Mouse (Mus musculus): ENCODE results near the gene Dock6.
A peak's percentile ranks its signal among the peaks of the same experiment; 100 is the strongest.
"Not testable (repeated sequence)": the region's sequence is repeated elsewhere in the genome, so short reads cannot be mapped to it uniquely, and the experiment has no call there.

The Dock6 gene

GRCm38 (mm10) chr9:21816716-21817305 lies 35.6 kb downstream of the Dock6 start:
- no peak for DNase-seq (ENCODE audit: low read depth, low spot score)

- DNase-seq (ENCODE audit: low read depth, low spot score), result no peak
These were observed 41.3 kb downstream of the Dock6 start for GRCm38 (mm10) chr9:21811170-21811569.

- no peak for DNase-seq (ENCODE audit: low read depth, low spot score)
These were observed 43.9 kb downstream of the Dock6 start for GRCm38 (mm10) chr9:21808561-21808960.

- DNase-seq (ENCODE audit: low read depth, low spot score), result no peak
These were observed 45.5 kb downstream of the Dock6 start for GRCm38 (mm10) chr9:21806976-21807375.

GRCm38 (mm10) chr9:21806363-21806762 lies 46.1 kb downstream of the Dock6 start:
- no peak for DNase-seq (ENCODE audit: low read depth, low spot score)

- DNase-seq (ENCODE audit: low read depth, low spot score), result peak; percentile 88
These were observed 48.3 kb downstream of the Dock6 start for GRCm38 (mm10) chr9:21803986-21804644.

GRCm38 (mm10) chr9:21801591-21801990 lies 50.8 kb downstream of the Dock6 start:
- DNase-seq (ENCODE audit: low read depth, low spot score), result no peak

GRCm38 (mm10) chr9:21801121-21801520 lies 51.3 kb downstream of the Dock6 start:
- DNase-seq (ENCODE audit: low read depth, low spot score), result no peak

GRCm38 (mm10) chr9:21799010-21799350 lies 53.5 kb downstream of the Dock6 start:
- DNase-seq (ENCODE audit: low read depth, low spot score), result no peak

- DNase-seq (ENCODE audit: low read depth, low spot score), result peak; percentile 89
These were observed 54.0 kb downstream of the Dock6 start, which contains the start of gene Kank2 for GRCm38 (mm10) chr9:21798345-21799009. Kank2 (minus strand) TSS chr9:21798744.

- peak; percentile 78 for DNase-seq (ENCODE audit: low read depth, low spot score)
These were observed 54.5 kb downstream of the Dock6 start for GRCm38 (mm10) chr9:21797921-21798344.

- no peak for DNase-seq (ENCODE audit: low read depth, low spot score)
These were observed 55.5 kb downstream of the Dock6 start for GRCm38 (mm10) chr9:21796919-21797318.

GRCm38 (mm10) chr9:21796259-21796658 lies 56.2 kb downstream of the Dock6 start:
- DNase-seq (ENCODE audit: low read depth, low spot score), result no peak

GRCm38 (mm10) chr9:21795579-21795978 lies 56.9 kb downstream of the Dock6 start:
- no peak for DNase-seq (ENCODE audit: low read depth, low spot score)

- no peak for DNase-seq (ENCODE audit: low read depth, low spot score)
These were observed 57.5 kb downstream of the Dock6 start for GRCm38 (mm10) chr9:21794925-21795324.

GRCm38 (mm10) chr9:21794344-21794834 lies 58.0 kb downstream of the Dock6 start:
- no peak for DNase-seq (ENCODE audit: low read depth, low spot score)

- not testable (repeated sequence) for DNase-seq (ENCODE audit: low read depth, low spot score)
These were observed 58.9 kb downstream of the Dock6 start for GRCm38 (mm10) chr9:21793507-21793906.

GRCm38 (mm10) chr9:21792644-21793043 lies 59.8 kb downstream of the Dock6 start:
- no peak for DNase-seq (ENCODE audit: low read depth, low spot score)

- no peak for DNase-seq (ENCODE audit: low read depth, low spot score)
These were observed 60.6 kb downstream of the Dock6 start for GRCm38 (mm10) chr9:21791861-21792260.

- no peak for DNase-seq (ENCODE audit: low read depth, low spot score)
These were observed 64.2 kb downstream of the Dock6 start for GRCm38 (mm10) chr9:21788234-21788633.

- no peak for DNase-seq (ENCODE audit: low read depth, low spot score)
These were observed 64.8 kb downstream of the Dock6 start for GRCm38 (mm10) chr9:21787654-21788053.

GRCm38 (mm10) chr9:21786906-21787305 lies 65.5 kb downstream of the Dock6 start:
- peak; percentile 69 for DNase-seq (ENCODE audit: low read depth, low spot score)

GRCm38 (mm10) chr9:21786309-21786708 lies 66.1 kb downstream of the Dock6 start:
- DNase-seq (ENCODE audit: low read depth, low spot score), result not testable (repeated sequence)

Measured in mesoderm, embryonic 11.5 days (tissue).